Mouse (Mus musculus): Measurements from ENCODE around the gene Rasa3.

The Rasa3 gene

GRCm38 (mm10) chr8:13611702-13612101, 65.7 kb downstream of the Rasa3 start:
- no peak for DNase-seq

GRCm38 (mm10) chr8:13609971-13610370, 67.4 kb downstream of the Rasa3 start:
- no peak for DNase-seq

DNA sequence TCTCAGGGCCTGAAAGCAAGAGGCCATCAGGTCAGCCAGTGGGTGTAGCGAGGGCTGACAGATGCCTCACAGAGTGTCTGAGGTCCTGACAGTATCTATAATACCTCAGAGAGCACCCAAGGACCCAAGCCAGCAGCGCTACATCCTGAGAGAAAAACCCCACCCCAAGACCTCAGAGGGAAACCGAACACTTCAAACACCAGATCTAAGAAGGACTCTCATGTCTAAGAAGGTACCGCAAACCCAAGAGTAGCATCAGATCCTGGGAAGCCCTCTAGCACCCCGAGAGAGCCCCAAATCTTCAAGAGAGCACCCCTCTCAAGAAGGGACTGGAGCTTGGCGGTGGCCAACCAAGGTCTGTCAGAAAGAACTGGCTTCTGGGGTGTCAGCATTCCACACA, 68.5 kb downstream of the Rasa3 start:
- no peak for DNase-seq

DNA sequence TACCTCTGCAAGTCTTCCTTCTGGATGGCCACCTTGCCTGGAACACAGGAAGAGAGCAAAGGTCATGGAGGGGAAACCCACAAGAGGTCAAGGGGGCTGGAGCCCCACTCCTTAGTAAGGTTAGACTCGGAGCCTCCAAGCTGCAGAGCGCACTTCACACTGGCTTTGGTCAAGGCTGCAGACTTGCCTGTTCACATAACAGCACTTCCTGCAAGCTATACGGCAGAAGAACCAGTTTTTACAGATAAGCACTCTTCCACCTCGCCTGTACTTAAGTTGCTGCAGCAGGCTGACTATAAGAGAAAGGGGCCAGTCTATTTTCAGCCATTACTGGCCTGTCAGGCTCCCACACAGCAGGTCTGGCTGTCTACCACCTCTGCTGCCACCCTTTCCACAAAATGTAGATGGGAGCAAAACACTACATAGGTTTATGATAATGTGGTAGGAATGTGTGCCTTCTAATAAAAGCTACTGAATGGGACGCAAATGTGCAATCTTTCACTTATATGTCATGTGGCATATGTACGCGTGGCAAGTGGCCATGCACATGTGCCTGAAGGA, 71.4 kb downstream of the Rasa3 start:
- no peak for DNase-seq

GRCm38 (mm10) chr8:13602621-13603020, 74.8 kb downstream of the Rasa3 start:
- DNase-seq, result peak; percentile 46

DNA sequence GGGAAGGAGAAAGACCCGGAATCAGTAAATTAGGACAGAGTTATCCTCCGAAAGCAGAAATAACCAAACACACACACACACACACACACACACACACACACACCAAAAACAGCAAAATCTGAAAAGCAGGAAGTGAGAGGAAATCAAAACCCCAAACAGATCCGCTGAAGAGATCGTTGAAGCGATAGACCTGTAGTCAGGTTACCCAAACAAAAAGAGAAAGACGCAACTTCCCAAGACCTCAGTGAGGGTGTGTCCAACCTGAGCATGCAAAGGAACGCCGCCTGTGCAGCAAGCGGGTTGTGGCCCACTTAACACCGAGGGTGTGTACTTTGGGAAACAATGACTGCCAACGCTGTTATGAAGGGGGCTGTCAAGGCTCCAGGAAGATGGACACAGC, 76.2 kb downstream of the Rasa3 start:
- DNase-seq, result peak; percentile 55

DNA sequence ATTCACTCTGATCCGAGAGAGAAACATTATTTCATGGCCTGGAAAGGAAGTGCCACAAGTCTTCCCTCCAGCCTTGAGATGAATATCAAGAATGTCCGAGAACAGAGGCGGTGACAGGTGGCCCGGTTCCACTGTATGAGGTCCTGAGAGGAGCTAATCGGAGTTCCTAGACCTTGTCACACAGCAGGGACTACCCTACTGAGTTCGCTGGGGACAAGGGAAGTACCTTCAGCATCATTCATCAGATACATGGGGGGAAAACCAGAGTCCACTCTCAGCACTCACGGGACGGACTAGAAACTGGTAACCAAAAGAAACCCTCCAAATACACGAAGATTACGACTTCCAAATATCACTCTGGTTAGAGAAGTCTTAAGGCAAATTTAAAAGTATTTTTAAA, 76.7 kb downstream of the Rasa3 start:
- no peak for DNase-seq

DNA sequence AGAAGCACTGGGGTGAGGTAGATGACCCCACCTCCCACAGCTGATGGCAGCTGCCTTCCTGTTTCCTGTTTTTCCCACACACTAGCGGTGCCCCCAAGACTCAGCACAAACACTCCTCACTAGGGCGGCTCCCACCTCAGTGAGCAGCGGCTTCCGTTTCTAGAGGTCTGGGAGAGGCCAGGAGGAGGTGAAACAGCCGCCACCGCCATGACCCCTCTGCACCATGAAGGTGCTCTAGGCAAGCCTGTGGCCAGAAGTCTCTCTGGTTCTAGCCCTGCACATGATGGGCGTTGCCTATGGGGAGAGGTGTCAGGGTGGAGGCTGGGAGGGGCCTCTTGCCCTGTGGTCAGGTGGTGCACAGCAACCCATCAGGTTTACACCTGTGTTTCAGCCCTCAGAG, 77.2 kb downstream of the Rasa3 start:
- DNase-seq, result peak; percentile 75

GRCm38 (mm10) chr8:13597777-13598176, 79.6 kb downstream of the Rasa3 start:
- no peak for DNase-seq

DNA sequence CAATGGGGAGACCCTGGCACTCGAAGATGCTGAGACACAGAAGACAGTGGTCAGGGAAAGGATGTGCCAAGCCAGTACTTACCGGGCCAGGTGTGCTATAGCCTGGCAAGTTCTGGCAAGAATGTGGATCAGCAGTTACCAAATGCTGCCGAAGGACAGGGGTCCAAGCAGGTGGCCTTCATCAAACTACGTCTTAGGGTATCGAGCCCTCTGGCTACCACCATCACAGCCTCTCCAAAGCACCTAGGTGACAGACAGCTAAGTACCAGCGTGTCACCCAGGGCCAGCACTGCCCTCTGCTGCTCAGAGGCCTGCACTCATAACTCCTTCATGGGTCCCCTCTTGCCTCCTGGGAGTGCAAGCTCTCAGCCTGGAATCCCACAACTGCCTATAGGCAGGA, 81.5 kb downstream of the Rasa3 start:
- peak; percentile 30 for DNase-seq

GRCm38 (mm10) chr8:13594884-13595323, 82.5 kb downstream of the Rasa3 start:
- peak; percentile 65 for DNase-seq

- peak; percentile 22 for DNase-seq
Observed at GRCm38 (mm10) chr8:13593340-13593739, 84.1 kb downstream of the Rasa3 start.

GRCm38 (mm10) chr8:13591246-13591645, 86.2 kb downstream of the Rasa3 start:
- DNase-seq, result no peak

GRCm38 (mm10) chr8:13589071-13589470, 88.3 kb downstream of the Rasa3 start:
- DNase-seq, result no peak

DNA sequence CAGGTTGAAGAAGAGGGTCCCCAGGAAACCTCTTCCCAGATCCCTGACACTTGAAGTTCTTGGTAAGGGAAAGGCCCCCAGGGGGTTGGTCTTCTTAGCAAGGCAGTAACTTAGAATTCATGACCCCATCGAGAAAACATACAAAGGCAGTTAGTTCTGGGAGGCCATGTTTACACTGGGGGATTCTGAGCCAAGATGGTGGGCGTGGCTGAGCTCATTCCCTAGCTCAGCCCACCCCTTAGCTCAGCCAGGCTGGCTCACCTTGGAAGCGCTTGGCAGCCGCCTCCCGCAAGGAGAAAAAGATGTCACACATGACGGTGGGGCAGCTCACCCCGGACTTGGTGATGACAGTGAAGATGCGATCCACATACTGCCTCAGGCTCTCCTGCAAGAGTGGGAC, 92.8 kb downstream of the Rasa3 start:
- DNase-seq, result no peak

DNA sequence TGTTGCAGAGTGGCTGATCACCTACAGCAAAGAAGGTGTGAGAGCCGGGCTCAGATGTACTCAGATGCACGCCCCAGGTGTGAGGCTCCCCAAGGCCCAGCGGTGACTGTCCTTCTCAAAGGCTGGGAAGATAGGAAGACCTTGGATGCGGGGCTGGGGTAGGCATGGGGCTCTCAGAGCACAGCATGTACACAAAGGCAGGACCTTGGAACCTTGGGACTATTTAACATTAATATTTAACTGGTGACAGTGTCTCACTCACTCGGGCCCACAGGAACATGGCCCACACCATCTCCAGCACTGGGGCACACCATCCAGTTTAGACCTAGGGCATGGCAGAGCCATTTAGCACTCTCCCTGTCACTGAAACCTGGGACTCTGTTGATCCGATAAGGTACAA, 99.5 kb downstream of the Rasa3 start:
- no peak for DNase-seq

DNA sequence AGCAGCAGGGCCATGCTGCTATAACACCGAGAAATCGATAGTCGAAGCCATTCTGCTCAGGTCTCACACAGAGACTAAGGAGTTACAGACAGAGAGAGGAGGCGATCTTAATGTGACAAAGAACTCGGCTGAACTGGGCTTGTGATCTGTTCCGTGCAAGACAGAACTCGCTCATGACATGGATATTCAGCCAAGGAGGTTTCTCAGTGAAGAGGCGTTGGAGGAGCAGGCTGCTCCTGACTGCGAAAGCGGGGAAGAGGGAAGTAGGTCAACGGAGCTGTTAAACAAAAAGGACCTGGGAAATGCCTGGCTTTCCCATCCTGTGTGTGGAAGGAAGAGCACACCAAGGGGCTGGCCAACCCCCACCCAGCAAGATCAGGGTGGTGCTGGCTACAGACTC, 105.4 kb downstream of the Rasa3 start:
- DNase-seq, result no peak

- no peak for DNase-seq
Observed at GRCm38 (mm10) chr8:13562118-13562517, 115.3 kb downstream of the Rasa3 start, which contains the start of gene 1700029H14Rik. TSS of gene 1700029H14Rik (minus strand) at chr8:13562461.

DNA sequence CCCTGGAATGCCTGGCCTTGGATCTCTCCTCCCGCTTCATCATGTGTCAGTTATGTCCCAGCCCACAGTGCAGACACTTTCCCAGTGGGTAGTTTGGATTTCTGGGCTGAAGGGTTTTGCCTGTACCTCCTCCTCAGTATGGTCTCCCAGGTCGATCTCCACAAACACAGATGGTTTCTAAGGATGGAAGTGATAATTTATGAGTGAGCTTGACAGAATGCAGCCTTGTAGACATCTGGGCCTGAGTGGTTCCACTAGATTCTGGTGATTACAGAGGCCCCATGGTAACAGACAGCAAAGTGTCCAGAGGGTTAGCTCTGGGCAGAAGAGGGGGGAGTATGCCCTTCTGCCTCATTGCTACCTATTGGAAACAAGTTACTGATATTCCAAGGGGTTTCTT, 119.9 kb downstream of the Rasa3 start:
- DNase-seq, result no peak

DNA sequence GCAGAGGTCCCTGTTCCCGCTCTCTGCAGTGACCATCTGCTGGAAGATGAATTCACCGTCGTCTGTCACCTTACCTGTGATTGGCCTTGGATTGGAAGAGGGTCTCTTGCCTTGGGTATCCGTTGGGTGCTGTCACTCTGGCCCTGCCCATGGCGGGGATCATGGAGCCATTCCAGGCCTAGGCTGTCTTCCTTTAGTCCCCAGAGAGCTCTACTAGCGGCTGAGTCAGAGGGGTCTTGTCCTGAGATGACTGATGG, 125.9 kb downstream of the Rasa3 start:
- no peak for DNase-seq

DNA sequence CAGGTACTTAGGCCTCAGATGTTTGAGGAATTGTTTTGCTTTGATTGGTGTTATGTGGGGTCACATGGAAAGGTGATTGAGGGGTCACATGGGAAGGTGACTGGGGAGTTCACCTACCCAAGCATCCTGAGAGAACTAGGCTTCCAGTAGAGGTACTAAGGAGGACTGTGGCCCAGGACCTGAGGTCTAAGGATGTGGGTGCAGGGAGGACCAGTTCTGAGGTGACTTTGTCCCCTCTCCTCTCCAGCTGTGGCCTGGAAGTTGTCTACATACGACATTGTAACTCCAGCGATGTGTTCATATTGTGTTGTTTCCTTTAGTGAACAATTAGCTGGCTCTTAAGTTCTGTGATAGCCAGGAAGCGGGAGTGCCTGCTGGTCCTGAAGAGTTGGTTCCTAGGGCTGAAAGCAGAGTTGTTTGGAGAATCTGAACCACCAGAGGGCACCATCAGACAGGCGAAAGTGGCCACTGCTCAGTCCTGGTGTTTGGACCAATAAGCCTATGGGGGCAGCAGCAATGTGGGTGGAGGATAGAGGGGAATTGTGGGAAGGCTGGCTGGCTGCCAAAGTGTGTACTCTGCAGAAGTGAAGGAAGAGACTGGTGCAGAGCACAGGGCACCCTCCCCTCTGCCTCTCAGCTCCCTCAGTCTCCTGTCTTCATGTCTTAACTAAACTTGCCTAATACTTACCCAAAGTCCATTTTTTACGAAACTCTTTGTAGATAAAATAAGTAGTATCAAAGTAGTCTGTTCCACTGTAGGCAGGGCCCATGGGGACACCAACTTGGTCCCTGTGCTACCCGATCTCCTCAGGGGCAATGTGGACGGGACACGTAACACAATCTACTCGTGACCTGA, 126.5 kb downstream of the Rasa3 start:
- DNase-seq, result peak; percentile 84

- DNase-seq, result no peak
Observed at GRCm38 (mm10) chr8:13548831-13549230, 128.6 kb downstream of the Rasa3 start.

GRCm38 (mm10) chr8:13548235-13548634, 129.2 kb downstream of the Rasa3 start:
- peak; percentile 18 for DNase-seq

- DNase-seq, result no peak
Observed at GRCm38 (mm10) chr8:13546421-13546820, 131.0 kb downstream of the Rasa3 start.

GRCm38 (mm10) chr8:13541526-13541925, 135.9 kb downstream of the Rasa3 start:
- no peak for DNase-seq

All from thymus, postnatal 14 days (tissue).